ENCODE assay signal across 15 mouse cellular contexts in genomic region chr14:14834266-14834665, GRCm38 (mm10). TPM values are rescaled to one million over a fixed set of nuclear protein-coding genes. Genes with fewer than 3 reads are reported as not detected.
DNase-seq lines count a peak whose midpoint lies in the region.
"Had no signal": no experiment of that assay in that cellular context is flagged by ENCODE, and none has a peak within 500 bp of the region (broad histone marks: within the 10 kb centered on the region; RNA-seq: fewer than 3 reads in every experiment).

No protein-coding gene starts in this region.

- DNase-seq in frontal cortex, adult 2 months (ENCODE audit: extremely low spot score in 1 of 2, low spot score in 1 of 2), result peak; percentile 14 to 38
- no peak for DNase-seq in frontal cortex, postnatal 14 days (ENCODE audit: low spot score in 2 of 2)
- peak; percentile 58 for DNase-seq in right cerebral cortex, adult 18-20 months
- DNase-seq in right cerebral cortex, postnatal 14 days, result no peak
- peak; percentile 75 to 85 for DNase-seq in layer of hippocampus, adult 18-20 months (ENCODE audit: low spot score in 2 of 2)
- peak; percentile 54 for DNase-seq in telencephalon, adult 2 months (ENCODE audit: low read depth, low spot score)
- no peak for DNase-seq in lung, postnatal 14 days
- DNase-seq: adrenal gland, adult 2 months; cerebellum, postnatal 10 days; heart, postnatal 10 days; lung, adult 2 months; thymus, postnatal 36 days had no signal

RNA-seq across cellular contexts. Expression of gene Nek10, which starts 31.1 kb away (rescaled TPM):
- 0.61 and 0.96 TPM in 2 replicates for polyA plus RNA-seq in frontal cortex, adult 2 months (2012; rRNA removed)
- total RNA-seq in layer of hippocampus, adult 18-20 months (2021), result 1 to 10 TPM; 4.4 to 4.8 TPM
- polyA plus RNA-seq: adrenal gland, adult 2 months; intestine, embryonic 16.5 days; kidney, embryonic 16.5 days; liver, adult 2 months had no signal

Comparison
In these comparisons a context has a peak if more than half of its experiments do, and no peak if none do; other contexts are left out.
1. DNase-seq: peak in frontal cortex, adult 2 months (2 of 2), right cerebral cortex, adult 18-20 months (single experiment), layer of hippocampus, adult 18-20 months (2 of 2) and telencephalon, adult 2 months (single experiment); none in frontal cortex, postnatal 14 days (0 of 2), right cerebral cortex, postnatal 14 days (single experiment) and lung, postnatal 14 days (single experiment).